Mouse (Mus musculus): Measurements from ENCODE around the gene Slc25a28. TPM values are rescaled to one million over a fixed set of nuclear protein-coding genes. Genes with fewer than 3 reads are reported as not detected.

Gene Slc25a28
- polyA plus RNA-seq, 1 experiment from 2014 or later: 9.7 TPM

GRCm38 (mm10) chr19:43667430-43667809 is 7.3 kb downstream of the Slc25a28 start:
- H3K27me3 ChIP-seq (ENCODE audit: control insufficient read depth, insufficient read depth, low read length): no peaks in the 10 kb centered on the region
- H3K4me3 ChIP-seq (ENCODE audit: low read depth, low read length): no peak overlapping the region
- no peak for ATAC-seq (ENCODE audit: low FRiP score)
- no peaks in the 10 kb centered on the region for H3K4me1 ChIP-seq (ENCODE audit: control insufficient read depth, insufficient read depth, low read length)
- DNase-seq (ENCODE audit: low spot score, missing footprints): no peak
- no peak overlapping the region for H3K4me2 ChIP-seq
- no peaks in the 10 kb centered on the region for H3K9me3 ChIP-seq (ENCODE audit: control insufficient read depth, low read length)
- no peak overlapping the region for H3K9ac ChIP-seq (ENCODE audit: low read length)
- WGBS: 66% methylated on average over 4 of the region's 4 CpGs
- no peak overlapping the region for H3K27ac ChIP-seq (ENCODE audit: low read depth, low read length)
- no peaks in the 10 kb centered on the region; the same call in 1 of the 2 replicates for H3K36me3 ChIP-seq (ENCODE audit: control insufficient read depth, insufficient read depth, low read length)

- no peaks in the 10 kb centered on the region for H3K4me1 ChIP-seq (ENCODE audit: control insufficient read depth, insufficient read depth, low read length)
- no peak overlapping the region for H3K4me2 ChIP-seq
- H3K9me3 ChIP-seq (ENCODE audit: control insufficient read depth, low read length): no peaks in the 10 kb centered on the region
- H3K4me3 ChIP-seq (ENCODE audit: low read depth, low read length): no peak overlapping the region
- no peaks in the 10 kb centered on the region; the same call in 1 of the 2 replicates for H3K36me3 ChIP-seq (ENCODE audit: control insufficient read depth, insufficient read depth, low read length)
- no peaks in the 10 kb centered on the region for H3K27me3 ChIP-seq (ENCODE audit: control insufficient read depth, insufficient read depth, low read length)
- 90% methylated on average over 22 of the region's 22 CpGs for WGBS
- ATAC-seq (ENCODE audit: low FRiP score) (no peak), DNase-seq (ENCODE audit: low spot score, missing footprints) (peak; percentile 67)
- H3K9ac ChIP-seq (ENCODE audit: low read length): no peak overlapping the region
- no peak overlapping the region for H3K27ac ChIP-seq (ENCODE audit: low read depth, low read length)
Measured at GRCm38 (mm10) chr19:43666661-43667429, 7.8 kb downstream of the Slc25a28 start.

DNA sequence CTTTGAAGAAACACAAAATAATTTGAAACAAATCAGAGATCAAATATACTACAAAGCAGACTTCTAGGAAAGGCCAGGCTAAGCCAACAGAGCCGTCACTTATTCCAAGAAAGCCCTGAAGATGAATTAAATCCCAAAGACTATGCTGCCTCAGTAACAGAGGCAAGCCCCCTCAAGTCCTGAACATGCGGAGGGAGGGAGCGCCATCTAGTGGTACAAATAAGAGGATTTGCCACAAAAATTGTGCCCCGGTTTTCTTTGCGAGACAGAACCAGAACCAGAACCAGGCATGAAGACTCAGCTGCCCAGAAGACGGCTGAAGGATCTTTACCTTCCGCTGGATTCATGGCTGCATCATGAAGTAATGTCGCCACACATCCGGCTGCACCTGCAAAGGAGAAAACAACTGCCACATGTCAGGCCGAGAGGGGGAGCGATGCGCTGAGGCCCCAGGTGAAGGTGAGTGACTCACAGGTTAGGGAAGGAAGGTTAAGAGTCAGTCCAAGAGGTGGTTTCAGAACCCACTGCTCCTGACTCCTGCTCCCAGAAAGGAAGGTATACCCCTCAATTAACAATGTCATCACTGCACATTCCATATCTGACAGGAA is 9.1 kb downstream of the Slc25a28 start:
- no peaks in the 10 kb centered on the region for H3K27me3 ChIP-seq (ENCODE audit: control insufficient read depth, insufficient read depth, low read length)
- no peak for ATAC-seq (ENCODE audit: low FRiP score)
- H3K4me2 ChIP-seq: no peak overlapping the region
- no peaks in the 10 kb centered on the region; the same call in 1 of the 2 replicates for H3K36me3 ChIP-seq (ENCODE audit: control insufficient read depth, insufficient read depth, low read length)
- no peak overlapping the region for H3K27ac ChIP-seq (ENCODE audit: low read depth, low read length)
- H3K9ac ChIP-seq (ENCODE audit: low read length): no peak overlapping the region
- peak; percentile 87 for DNase-seq (ENCODE audit: low spot score, missing footprints)
- no peaks in the 10 kb centered on the region for H3K4me1 ChIP-seq (ENCODE audit: control insufficient read depth, insufficient read depth, low read length)
- no peak overlapping the region for H3K4me3 ChIP-seq (ENCODE audit: low read depth, low read length)
- 57% methylated on average over 12 of the region's 12 CpGs for WGBS
- no peaks in the 10 kb centered on the region for H3K9me3 ChIP-seq (ENCODE audit: control insufficient read depth, low read length)

- no peak overlapping the region for H3K4me3 ChIP-seq (ENCODE audit: low read depth, low read length)
- H3K9me3 ChIP-seq (ENCODE audit: control insufficient read depth, low read length): no peaks in the 10 kb centered on the region
- H3K27ac ChIP-seq (ENCODE audit: low read depth, low read length): no peak overlapping the region
- no peaks in the 10 kb centered on the region for H3K4me1 ChIP-seq (ENCODE audit: control insufficient read depth, insufficient read depth, low read length)
- 88% methylated on average over 8 of the region's 8 CpGs for WGBS
- no peaks in the 10 kb centered on the region; the same call in 1 of the 2 replicates for H3K36me3 ChIP-seq (ENCODE audit: control insufficient read depth, insufficient read depth, low read length)
- no peak overlapping the region for H3K4me2 ChIP-seq
- H3K9ac ChIP-seq (ENCODE audit: low read length): no peak overlapping the region
- no peak for ATAC-seq (ENCODE audit: low FRiP score)
- peak; percentile 68 for DNase-seq (ENCODE audit: low spot score, missing footprints)
- no peaks in the 10 kb centered on the region for H3K27me3 ChIP-seq (ENCODE audit: control insufficient read depth, insufficient read depth, low read length)
Measured at GRCm38 (mm10) chr19:43663471-43663870, 11.2 kb downstream of the Slc25a28 start.

DNA sequence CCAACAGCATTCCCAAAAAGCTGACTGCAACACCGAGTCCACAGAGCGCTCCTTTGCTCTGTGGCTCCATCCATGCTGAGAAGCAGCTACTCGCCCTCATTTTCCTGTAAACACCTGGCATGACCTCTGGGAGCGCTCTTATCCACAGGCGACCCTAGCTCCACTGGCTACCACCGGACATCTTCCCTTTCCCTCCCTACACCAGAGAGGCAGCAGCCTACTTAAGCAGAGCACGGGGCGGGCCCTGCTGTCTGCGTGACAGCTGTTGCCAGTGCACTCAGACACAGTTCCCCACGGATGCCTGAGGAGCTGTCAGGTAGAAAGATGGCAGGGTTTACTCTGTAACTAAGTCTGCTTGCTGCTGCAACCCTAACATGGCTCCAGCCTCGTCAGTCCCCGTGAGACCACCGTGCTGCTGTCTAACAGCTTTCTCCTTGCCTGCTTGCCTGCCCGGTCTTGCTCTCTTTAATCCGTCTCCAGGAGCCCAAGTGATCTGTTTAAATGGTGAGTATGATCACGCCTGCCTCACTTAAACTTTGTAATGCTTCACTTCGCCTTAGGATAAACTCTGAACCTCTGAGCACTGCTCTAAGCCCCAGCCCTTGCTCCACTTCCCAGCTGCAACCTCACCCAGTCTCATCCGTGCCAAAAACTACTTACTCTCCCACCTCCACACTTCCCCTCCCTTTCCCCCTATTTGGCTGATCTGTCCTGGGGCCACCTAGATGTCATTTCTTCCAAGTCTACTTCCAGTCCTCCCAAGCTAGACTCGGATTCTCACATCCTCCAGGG is 12.3 kb downstream of the Slc25a28 start:
- Histone ChIP-seq H3K9me3 (ENCODE audit: control insufficient read depth, low read length) (no peaks in the 10 kb centered on the region), H3K9ac (ENCODE audit: low read length) (no peak overlapping the region), H3K27ac (ENCODE audit: low read depth, low read length) (no peak overlapping the region), H3K4me1 (ENCODE audit: control insufficient read depth, insufficient read depth, low read length) (no peaks in the 10 kb centered on the region), H3K4me3 (ENCODE audit: low read depth, low read length) (no peak overlapping the region), H3K36me3 (ENCODE audit: control insufficient read depth, insufficient read depth, low read length) (no peaks in the 10 kb centered on the region; the same call in 1 of the 2 replicates), H3K27me3 (ENCODE audit: control insufficient read depth, insufficient read depth, low read length) (no peaks in the 10 kb centered on the region), H3K4me2 (no peak overlapping the region)
- WGBS: 35% methylated on average over 19 of the region's 19 CpGs
- no peak for DNase-seq (ENCODE audit: low spot score, missing footprints)
- peak; percentile 52; the same call in 1 of the 2 replicates for ATAC-seq (ENCODE audit: low FRiP score)

GRCm38 (mm10) chr19:43660774-43661173 is 13.9 kb downstream of the Slc25a28 start:
- no peak for DNase-seq (ENCODE audit: low spot score, missing footprints)

DNA sequence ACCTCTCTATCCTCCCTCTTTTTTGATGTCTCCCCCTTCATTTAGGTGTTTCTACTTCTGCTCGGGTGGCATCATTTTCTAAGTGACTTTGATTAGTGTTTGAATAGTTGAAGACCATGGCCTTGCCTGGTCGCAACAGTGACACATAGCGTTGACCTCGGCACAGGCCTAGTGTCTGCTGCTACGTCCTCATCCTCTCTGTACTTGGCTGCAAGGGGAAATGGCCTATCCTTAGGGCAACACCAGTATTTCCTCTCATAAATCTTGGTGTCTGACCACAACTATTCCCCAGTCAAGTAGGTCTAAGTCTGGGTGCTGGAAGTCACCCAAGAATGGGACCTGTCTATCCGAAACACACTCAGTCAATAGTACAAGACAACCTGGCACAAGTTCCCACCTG is 15.0 kb downstream of the Slc25a28 start:
- Histone ChIP-seq H3K4me1 (ENCODE audit: control insufficient read depth, insufficient read depth, low read length) (no peaks in the 10 kb centered on the region), H3K9me3 (ENCODE audit: control insufficient read depth, low read length) (no peaks in the 10 kb centered on the region), H3K9ac (ENCODE audit: low read length) (no peak overlapping the region), H3K36me3 (ENCODE audit: control insufficient read depth, insufficient read depth, low read length) (no peaks in the 10 kb centered on the region; the same call in 1 of the 2 replicates), H3K4me2 (no peak overlapping the region), H3K27ac (ENCODE audit: low read depth, low read length) (no peak overlapping the region), H3K4me3 (ENCODE audit: low read depth, low read length) (no peak overlapping the region), H3K27me3 (ENCODE audit: control insufficient read depth, insufficient read depth, low read length) (no peaks in the 10 kb centered on the region)
- no peak for DNase-seq (ENCODE audit: low spot score, missing footprints)
- WGBS: 87% methylated on average over 6 of the region's 6 CpGs
- ATAC-seq (ENCODE audit: low FRiP score): no peak

More at GRCm38 (mm10) chr19:43660774-43661173, 13.9 kb downstream of the Slc25a28 start:
- Histone ChIP-seq H3K4me3 (ENCODE audit: low read depth, low read length) (no peak overlapping the region), H3K27ac (ENCODE audit: low read depth, low read length) (no peak overlapping the region), H3K27me3 (ENCODE audit: control insufficient read depth, insufficient read depth, low read length) (no peaks in the 10 kb centered on the region), H3K9me3 (ENCODE audit: control insufficient read depth, low read length) (no peaks in the 10 kb centered on the region), H3K36me3 (ENCODE audit: control insufficient read depth, insufficient read depth, low read length) (no peaks in the 10 kb centered on the region; the same call in 1 of the 2 replicates), H3K9ac (ENCODE audit: low read length) (no peak overlapping the region), H3K4me1 (ENCODE audit: control insufficient read depth, insufficient read depth, low read length) (no peaks in the 10 kb centered on the region), H3K4me2 (no peak overlapping the region)
- WGBS: 88% methylated on average over 9 of the region's 9 CpGs
- ATAC-seq (ENCODE audit: low FRiP score): no peak

- WGBS: 41% methylated on average over 11 of the region's 11 CpGs
- no peak overlapping the region for H3K9ac ChIP-seq (ENCODE audit: low read length)
- H3K27ac ChIP-seq (ENCODE audit: low read depth, low read length): no peak overlapping the region
- H3K4me2 ChIP-seq: no peak overlapping the region
- H3K27me3 ChIP-seq (ENCODE audit: control insufficient read depth, insufficient read depth, low read length): no peaks in the 10 kb centered on the region
- no peak overlapping the region for H3K4me3 ChIP-seq (ENCODE audit: low read depth, low read length)
- ATAC-seq (ENCODE audit: low FRiP score) (no peak), DNase-seq (ENCODE audit: low spot score, missing footprints) (peak; percentile 92)
- H3K9me3 ChIP-seq (ENCODE audit: control insufficient read depth, low read length): no peaks in the 10 kb centered on the region
- no peaks in the 10 kb centered on the region for H3K36me3 ChIP-seq (ENCODE audit: control insufficient read depth, insufficient read depth, low read length)
- no peaks in the 10 kb centered on the region for H3K4me1 ChIP-seq (ENCODE audit: control insufficient read depth, insufficient read depth, low read length)
Measured at GRCm38 (mm10) chr19:43655735-43656492, 18.8 kb downstream of the Slc25a28 start.

Data from midbrain, embryonic 11.5 days (tissue).